28 mouse cellular contexts compared by ENCODE assay signal in genomic region chr2:131201262-131201661, GRCm38 (mm10). TPM values are rescaled to one million over a fixed set of nuclear protein-coding genes. Genes with fewer than 3 reads are reported as not detected.
DNase-seq lines count a peak whose midpoint lies in the region; ATAC-seq lines count a peak whose summit lies in the region.
"Had no signal": no experiment of that assay in that cellular context is flagged by ENCODE, and none has a peak within 500 bp of the region (broad histone marks: within the 10 kb centered on the region; RNA-seq: fewer than 3 reads in every experiment).

No protein-coding gene starts in this region.

- H3K36me3 ChIP-seq in hindbrain, embryonic 14.5 days (replicated peaks; ENCODE audit: control insufficient read depth, insufficient read depth) = no peaks in the 10 kb centered on the region

- 85% methylated on average over 3 of the region's 3 CpGs for WGBS in hindbrain, embryonic 14.5 days

- H3K9me3 ChIP-seq in hindbrain, embryonic 14.5 days (ENCODE audit: control insufficient read depth, low read length) = no peaks in the 10 kb centered on the region
- H3K9me3 ChIP-seq: embryonic facial prominence, embryonic 10.5 days; embryonic facial prominence, embryonic 15.5 days; forebrain, embryonic 13.5 days; hindbrain, embryonic 12.5 days; kidney, embryonic 15.5 days; lung, embryonic 15.5 days; neural tube, embryonic 13.5 days had no signal

- H3K4me3 ChIP-seq in brown adipose tissue, adult 24 weeks (ENCODE audit: insufficient read depth, low read depth, low read length) = no peak overlapping the region
- no peak overlapping the region for H3K4me3 ChIP-seq in hindbrain, embryonic 14.5 days (replicated peaks; ENCODE audit: low read length)
- H3K4me3 ChIP-seq: embryonic facial prominence, embryonic 10.5 days; embryonic facial prominence, embryonic 15.5 days; forebrain, embryonic 13.5 days; hindbrain, embryonic 12.5 days; kidney, embryonic 15.5 days; lung, embryonic 15.5 days; neural tube, embryonic 13.5 days had no signal

- H3K4me2 ChIP-seq in hindbrain, embryonic 14.5 days (replicated peaks) = no peak overlapping the region
- H3K4me2 ChIP-seq: embryonic facial prominence, embryonic 15.5 days; forebrain, embryonic 13.5 days; heart, embryonic 11.5 days; hindbrain, embryonic 12.5 days; kidney, embryonic 15.5 days; lung, embryonic 15.5 days; midbrain, embryonic 11.5 days; neural tube, embryonic 13.5 days had no signal

- H3K4me1 ChIP-seq in brown adipose tissue, adult 24 weeks (ENCODE audit: control insufficient read depth, insufficient read depth, insufficient read length, low read length) = peaks cover 15% of the 10 kb centered on the region
- no peaks in the 10 kb centered on the region for H3K4me1 ChIP-seq in hindbrain, embryonic 14.5 days (replicated peaks; ENCODE audit: control insufficient read depth, insufficient read depth, low read length)
- H3K4me1 ChIP-seq: hindbrain, embryonic 12.5 days had no signal

- peak; percentile 46 for DNase-seq in adrenal gland, postnatal 14 days
- no peak for DNase-seq in adrenal gland, adult 18-20 months (ENCODE audit: low spot score in 2 of 2)
- DNase-seq in cerebellum, postnatal 10 days = peak; percentile 53 to 64
- DNase-seq in cerebellum, adult 9-10 months = no peak
- peak; percentile 61 for DNase-seq in 3134 (ENCODE audit: extremely low read depth, insufficient read length, low spot score)
- DNase-seq in hindbrain, embryonic 14.5 days (ENCODE audit: low spot score) = no peak
- DNase-seq in neural tube, embryonic 10.5 days (ENCODE audit: extremely low spot score, low spot score) = no peak
- DNase-seq: adrenal gland, adult 8-10 months; gastrocnemius, postnatal 14 days; heart, postnatal 36 days; kidney, postnatal 25 days; left cerebral cortex, postnatal 4 days; lung, postnatal 36 days; thymus, adult 2 months; thymus, postnatal 36 days had no signal

- H3K9ac ChIP-seq in hindbrain, embryonic 14.5 days = no peak overlapping the region
- H3K9ac ChIP-seq: embryonic facial prominence, embryonic 15.5 days; forebrain, embryonic 13.5 days; hindbrain, embryonic 12.5 days; kidney, embryonic 15.5 days; lung, embryonic 15.5 days; neural tube, embryonic 13.5 days had no signal

- H3K27me3 ChIP-seq in hindbrain, embryonic 14.5 days (ENCODE audit: control insufficient read depth, insufficient read depth, low read length) = no peaks in the 10 kb centered on the region
- H3K27me3 ChIP-seq: embryonic facial prominence, embryonic 15.5 days; forebrain, embryonic 13.5 days; hindbrain, embryonic 12.5 days; kidney, embryonic 15.5 days; lung, embryonic 15.5 days; neural tube, embryonic 13.5 days had no signal

- no peak for ATAC-seq in hindbrain, embryonic 14.5 days (ENCODE audit: low FRiP score)
- ATAC-seq: CD4-positive, CD25-positive, alpha-beta regulatory T cell, adult 4 months; forebrain, embryonic 13.5 days; intestine, embryonic 16.5 days; midbrain, embryonic 16.5 days had no signal

- H3K27ac ChIP-seq in brown adipose tissue, adult 24 weeks (replicated peaks; ENCODE audit: low read depth, low read length) = peak overlapping the region; percentile 81
- H3K27ac ChIP-seq in hindbrain, embryonic 14.5 days = no peak overlapping the region
- H3K27ac ChIP-seq: embryonic facial prominence, embryonic 10.5 days; embryonic facial prominence, embryonic 15.5 days; forebrain, embryonic 13.5 days; hindbrain, embryonic 12.5 days; kidney, embryonic 15.5 days; lung, embryonic 15.5 days; neural tube, embryonic 13.5 days had no signal

RNA-seq across cellular contexts. Expression of gene Ap5s1, which starts 5.6 kb away (rescaled TPM):
- total RNA-seq in adrenal gland, postnatal 14 days (2021) = 17.3 and 17.7 TPM in 2 replicates
- total RNA-seq in adrenal gland, adult 18-20 months (2021) = 10 to 100 TPM; 14.9 to 16.3 TPM
- polyA plus RNA-seq in brown adipose tissue, adult 24 weeks (2012; ENCODE audit: insufficient read depth, insufficient read length, missing spikeins) = 15.9 and 26.0 TPM in 2 replicates
- polyA plus RNA-seq in hindbrain, embryonic 14.5 days (2014; fragmentation: Nextera tagmentation; extraction: Ambion mirVana) = 32.1 and 39.7 TPM in 2 replicates

RNA-seq across cellular contexts. Expression of gene Spef1, which starts 14.2 kb away (rescaled TPM):
- total RNA-seq in adrenal gland, postnatal 14 days (2021) = 7.0 and 7.5 TPM in 2 replicates
- total RNA-seq in adrenal gland, adult 18-20 months (2021) = 1 to 10 TPM; 4.5 to 5.6 TPM
- polyA plus RNA-seq in brown adipose tissue, adult 24 weeks (2012; ENCODE audit: insufficient read depth, insufficient read length, missing spikeins) = 5.3 and 9.2 TPM in 2 replicates
- polyA plus RNA-seq in hindbrain, embryonic 14.5 days (2014; fragmentation: Nextera tagmentation; extraction: Ambion mirVana) = 11.5 and 11.8 TPM in 2 replicates

RNA-seq across cellular contexts. Expression of gene Cdc25b, which starts 14.5 kb away (rescaled TPM):
- 16.1 and 17.8 TPM in 2 replicates for total RNA-seq in adrenal gland, postnatal 14 days (2021)
- total RNA-seq in adrenal gland, adult 18-20 months (2021) = 1 to 10 TPM; 4.2 to 5.2 TPM
- polyA plus RNA-seq in brown adipose tissue, adult 24 weeks (2012; ENCODE audit: insufficient read depth, insufficient read length, missing spikeins) = 2.4 and 2.5 TPM in 2 replicates
- 26.9 and 27.6 TPM in 2 replicates for polyA plus RNA-seq in hindbrain, embryonic 14.5 days (2014; fragmentation: Nextera tagmentation; extraction: Ambion mirVana)

RNA-seq across cellular contexts. Expression of gene Cenpb, which starts 21.4 kb away (rescaled TPM):
- 65.6 and 70.4 TPM in 2 replicates for total RNA-seq in adrenal gland, postnatal 14 days (2021)
- total RNA-seq in adrenal gland, adult 18-20 months (2021) = 10 to 100 TPM; 51.3 to 63.4 TPM
- polyA plus RNA-seq in brown adipose tissue, adult 24 weeks (2012; ENCODE audit: insufficient read depth, insufficient read length, missing spikeins) = 78.2 and 99.0 TPM in 2 replicates
- 9.3 and 10.3 TPM in 2 replicates for polyA plus RNA-seq in hindbrain, embryonic 14.5 days (2014; fragmentation: Nextera tagmentation; extraction: Ambion mirVana)

RNA-seq across cellular contexts. Expression of gene Mavs, which starts 32.6 kb away (rescaled TPM):
- total RNA-seq in adrenal gland, postnatal 14 days (2021) = 44.8 and 45.4 TPM in 2 replicates
- 10 to 100 TPM; 42.6 to 56.7 TPM for total RNA-seq in adrenal gland, adult 18-20 months (2021)
- polyA plus RNA-seq in brown adipose tissue, adult 24 weeks (2012; ENCODE audit: insufficient read depth, insufficient read length, missing spikeins) = 57.1 and 83.3 TPM in 2 replicates
- polyA plus RNA-seq in hindbrain, embryonic 14.5 days (2014; fragmentation: Nextera tagmentation; extraction: Ambion mirVana) = 5.8 and 7.7 TPM in 2 replicates

Comparison
In these comparisons a context has a peak if more than half of its experiments do, and no peak if none do; other contexts are left out.
1. DNase-seq: peak in adrenal gland, postnatal 14 days (single experiment), cerebellum, postnatal 10 days (2 of 2) and 3134 (single experiment); none in adrenal gland, adult 18-20 months (0 of 2), cerebellum, adult 9-10 months (single experiment), hindbrain, embryonic 14.5 days (single experiment) and neural tube, embryonic 10.5 days (single experiment).